Mouse (Mus musculus) monocyte, adult 2 months (primary cell): ENCODE measurements around the gene 3830417A13Rik.

Source experiments
- DNase-seq, 2 experiments: peaks; one replicate each; pipeline ENCODE4 v3.0.0; 2022; ENCODE audit warnings: low spot score in 2 of 2, low read depth in 1 of 2

The 3830417A13Rik gene

GRCm38 (mm10) chrX:64173248-64173647 lies at the start of gene 3830417A13Rik:
TSS of gene 3830417A13Rik (plus strand) at chrX:64173548.
- DNase-seq = no peak

GRCm38 (mm10) chrX:64152098-64152497 lies 21.2 kb upstream of the 3830417A13Rik start, which contains the start of gene Gm6760:
TSS of gene Gm6760 (minus strand) at chrX:64152198.
- DNase-seq = no peak

- no peak for DNase-seq
These were observed 7.9 kb downstream of the 3830417A13Rik start for GRCm38 (mm10) chrX:64181246-64181645.
